Mouse (Mus musculus) c-Kit-positive CD71-positive TER-119-positive erythroid progenitor cells, embryonic 14.5 days (primary cell): Measurements from ENCODE around the gene Fam229b.

ENCODE experiments used
- DNase-seq: peaks from one replicate; pipeline ENCODE4 v3.0.0-alpha.2; 2013; ENCODE audit warnings: low spot score

Gene Fam229b

GRCm38 (mm10) chr10:39133462-39134310 lies at the start of gene Fam229b, which contains the start of gene Tube1:
TSS of gene Fam229b (minus strand) at chr10:39133914.
TSS of gene Tube1 (plus strand) at chr10:39133976.
- peak; percentile 86 for DNase-seq

DNA sequence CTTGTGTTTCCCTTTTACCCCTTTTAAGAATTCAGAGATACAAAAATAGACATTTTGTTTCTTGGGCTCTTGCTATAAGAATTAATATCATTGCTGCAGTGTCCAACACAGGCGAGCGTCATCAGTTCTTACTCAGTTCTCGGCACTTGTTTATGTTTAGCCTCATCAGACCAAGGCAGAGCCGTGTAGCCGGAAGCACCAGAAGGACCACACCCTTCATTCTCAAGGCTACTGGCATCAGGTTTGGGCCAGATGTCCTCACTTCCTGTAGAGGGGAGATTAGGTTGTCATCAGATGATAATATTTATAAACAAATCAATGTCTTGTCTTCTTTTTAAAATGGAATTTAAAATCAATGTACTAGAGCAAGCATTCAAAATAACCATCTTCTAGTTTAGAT lies 43.3 kb upstream of the Fam229b start:
- DNase-seq, result no peak

GRCm38 (mm10) chr10:39173077-39173476 lies 39.4 kb upstream of the Fam229b start:
- no peak for DNase-seq

- no peak for DNase-seq
Observed at GRCm38 (mm10) chr10:39172540-39172931, 38.8 kb upstream of the Fam229b start.

- DNase-seq, result peak; percentile 70
Observed at GRCm38 (mm10) chr10:39171603-39172539, 38.2 kb upstream of the Fam229b start.

- DNase-seq, result peak; percentile 80
Observed at GRCm38 (mm10) chr10:39171134-39171533, 37.4 kb upstream of the Fam229b start.

DNA sequence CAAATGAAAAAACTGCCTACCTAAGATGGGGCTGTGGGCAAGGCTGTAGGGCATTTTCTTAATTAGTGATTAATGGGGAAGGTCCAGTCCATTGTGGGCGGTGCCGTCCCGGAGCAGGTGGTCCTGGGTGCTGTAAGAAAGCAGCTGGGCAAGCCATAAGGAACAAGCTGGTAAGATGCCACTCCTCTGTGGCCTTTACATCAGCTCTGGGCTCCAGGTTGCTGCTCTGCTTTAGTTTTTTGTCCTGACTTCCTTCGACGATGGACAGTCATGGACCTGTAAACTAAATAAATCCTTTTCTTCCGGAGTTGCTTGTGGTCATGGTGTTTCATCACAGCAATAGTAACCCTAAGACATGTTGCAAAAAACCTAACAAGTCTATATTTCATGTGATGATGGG lies 37.0 kb upstream of the Fam229b start:
- DNase-seq, result no peak

DNA sequence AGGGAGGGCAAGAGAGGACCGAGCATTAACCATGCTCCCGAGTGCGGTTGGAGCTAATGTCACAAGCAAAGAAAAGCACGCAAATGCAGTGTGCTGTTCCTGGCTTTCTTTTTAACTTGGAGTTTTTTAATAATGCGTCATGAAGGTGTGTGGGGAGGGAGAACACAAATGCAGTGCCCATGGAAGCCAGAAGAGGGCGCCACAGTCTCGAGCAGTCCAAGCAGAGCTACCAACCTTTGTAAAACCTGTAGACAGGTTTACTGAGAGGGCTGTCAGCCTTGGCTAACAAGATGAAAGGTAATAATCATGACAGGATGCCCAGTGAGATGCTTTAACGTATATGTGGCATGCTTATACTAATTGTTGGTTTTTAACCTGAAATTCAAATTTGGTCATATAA lies 36.5 kb upstream of the Fam229b start:
- DNase-seq, result peak; percentile 53

DNA sequence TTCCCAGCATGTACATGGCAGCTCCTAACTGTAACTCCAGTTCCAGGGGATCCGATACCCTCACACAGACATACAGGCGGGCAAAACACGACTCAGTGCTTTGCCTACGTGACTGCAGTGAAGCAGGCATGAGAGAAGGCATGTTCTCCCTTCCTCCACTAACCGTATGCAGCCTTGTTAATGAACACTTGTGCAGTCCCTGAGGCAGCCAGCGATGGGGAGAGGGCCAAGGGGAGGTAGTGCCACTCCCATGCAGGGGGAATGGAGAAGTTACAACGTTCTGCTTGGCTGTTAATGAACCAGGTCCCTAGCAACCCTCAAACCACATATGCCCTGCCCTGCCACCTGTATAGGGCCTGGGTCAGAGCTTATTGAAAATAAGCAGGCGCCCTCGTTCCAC lies 35.9 kb upstream of the Fam229b start:
- no peak for DNase-seq

DNA sequence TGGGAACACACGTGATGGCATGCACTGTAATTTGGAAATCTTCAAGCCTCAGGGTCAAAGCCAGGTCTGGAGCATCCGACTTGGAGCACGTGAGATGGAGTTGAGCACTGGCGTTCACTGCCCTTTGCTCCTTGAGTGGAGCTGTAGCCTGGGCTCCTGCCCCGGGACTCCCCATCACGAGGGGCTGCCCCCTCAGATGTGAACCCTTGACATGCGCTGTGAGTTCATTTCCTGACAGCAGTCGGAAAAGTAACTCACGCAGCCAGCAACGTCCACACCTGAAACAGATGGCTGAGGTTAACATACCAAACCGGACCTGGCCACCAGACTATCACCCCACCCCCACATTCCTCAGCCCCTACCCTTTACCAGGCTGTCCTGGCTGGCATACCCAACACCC lies 33.9 kb upstream of the Fam229b start:
- DNase-seq, result no peak

GRCm38 (mm10) chr10:39165632-39166115 lies 32.0 kb upstream of the Fam229b start:
- no peak for DNase-seq

DNA sequence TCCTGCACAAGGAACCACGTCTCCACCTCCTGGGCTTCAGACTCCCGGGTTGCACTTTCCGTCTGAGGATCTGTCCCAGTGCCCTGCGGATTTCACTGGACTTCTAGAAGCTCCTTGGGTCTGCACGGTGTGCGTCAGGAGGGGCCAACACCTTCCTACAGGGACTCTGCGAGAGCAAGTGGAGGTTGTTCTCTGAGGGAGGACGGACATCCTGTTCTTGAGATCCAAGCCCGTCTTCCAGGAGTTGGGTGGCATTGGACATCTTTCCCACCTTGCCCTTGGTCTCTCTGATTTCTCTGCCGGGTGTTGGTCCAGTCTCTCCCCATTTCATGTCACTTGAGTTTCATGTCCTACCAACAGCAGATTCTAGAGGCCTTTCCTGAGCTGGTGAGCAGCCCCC lies 30.0 kb upstream of the Fam229b start, which contains the start of gene Ccn6:
Gene Ccn6 (minus strand): TSS at position 101 of the 400 bp plus-strand sequence.
- DNase-seq, result no peak

DNA sequence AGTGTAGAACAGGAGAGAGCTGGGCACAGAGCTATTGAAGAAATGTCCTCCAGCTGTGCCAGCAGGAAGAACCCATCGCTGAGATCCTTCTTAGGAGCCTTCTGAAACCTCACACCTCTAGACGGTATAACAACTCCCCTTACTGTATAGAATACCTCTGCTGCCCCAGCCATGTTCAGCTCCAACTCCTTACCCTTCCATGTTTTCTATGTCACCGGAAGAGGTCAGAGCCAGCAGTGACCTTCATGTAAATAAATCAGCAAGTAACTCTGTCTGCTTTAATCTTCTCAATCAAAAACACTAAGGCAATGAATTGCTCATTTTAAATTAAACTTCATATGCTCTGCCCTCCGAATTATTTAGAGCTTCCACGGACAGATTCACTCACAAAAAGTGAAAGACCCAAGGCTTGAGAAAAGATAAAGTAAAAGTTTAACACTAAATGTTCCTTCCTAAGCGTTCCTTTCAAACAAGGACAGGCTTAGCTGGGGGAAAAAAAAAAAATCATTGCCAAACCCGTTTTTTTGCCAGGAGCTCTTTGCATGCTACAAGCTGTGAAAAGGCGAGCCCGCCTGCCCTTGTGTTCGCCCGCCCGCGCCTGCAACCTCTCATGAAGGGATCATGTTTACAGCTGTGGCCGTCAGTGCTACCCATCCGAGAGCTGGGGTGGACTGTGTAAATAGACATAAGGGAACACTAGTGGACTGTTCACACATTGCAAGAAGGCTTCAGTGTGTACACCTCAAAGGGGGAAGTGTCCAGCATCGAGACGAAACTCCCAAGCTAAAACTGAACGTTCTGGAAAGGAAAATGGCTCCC lies 29.2 kb upstream of the Fam229b start:
- no peak for DNase-seq

GRCm38 (mm10) chr10:39161406-39161805 lies 27.7 kb upstream of the Fam229b start:
- no peak for DNase-seq

DNA sequence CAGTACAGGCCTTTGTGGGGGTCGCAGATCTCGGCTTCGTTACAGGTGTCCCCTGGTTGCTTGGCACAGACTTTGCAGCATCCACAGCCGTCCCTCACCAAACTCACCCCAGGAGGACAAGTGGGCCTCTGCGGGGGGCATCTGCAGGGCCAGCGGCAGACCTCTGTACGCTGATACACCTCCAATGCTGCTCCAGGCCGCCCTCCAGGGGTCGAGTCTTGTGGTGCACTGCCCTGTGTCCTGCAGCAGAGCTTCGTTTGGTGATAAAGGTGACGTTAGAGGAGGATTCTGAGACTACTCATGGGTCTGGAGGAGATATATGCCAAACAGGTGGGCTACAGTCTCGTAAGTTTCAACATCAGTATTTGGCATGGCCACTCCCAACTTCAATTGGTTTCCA lies 24.6 kb upstream of the Fam229b start:
- no peak for DNase-seq

GRCm38 (mm10) chr10:39157321-39157720 lies 23.6 kb upstream of the Fam229b start:
- DNase-seq, result no peak

- no peak for DNase-seq
Observed at GRCm38 (mm10) chr10:39156719-39157118, 23.0 kb upstream of the Fam229b start.

GRCm38 (mm10) chr10:39142216-39142615 lies 8.5 kb upstream of the Fam229b start:
- no peak for DNase-seq

DNA sequence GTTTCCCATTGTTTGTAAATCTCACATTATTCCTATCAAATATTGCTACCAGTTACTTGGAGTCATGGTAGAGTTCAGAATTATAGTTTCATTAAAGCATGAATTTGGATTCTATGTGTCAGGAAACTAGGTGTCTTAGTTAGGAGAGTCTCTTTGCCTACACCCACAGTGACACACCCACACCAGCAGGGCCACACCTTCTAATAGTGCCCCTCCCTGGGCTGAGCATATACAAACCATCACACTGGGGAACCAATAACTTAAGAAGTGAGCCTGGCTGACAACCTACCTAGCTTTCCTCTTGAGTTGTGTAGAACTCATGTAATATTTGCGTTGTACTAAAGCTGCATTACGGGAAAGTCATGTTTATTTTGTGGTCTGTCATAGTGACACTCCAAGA lies 7.7 kb upstream of the Fam229b start:
- DNase-seq, result peak; percentile 21

DNA sequence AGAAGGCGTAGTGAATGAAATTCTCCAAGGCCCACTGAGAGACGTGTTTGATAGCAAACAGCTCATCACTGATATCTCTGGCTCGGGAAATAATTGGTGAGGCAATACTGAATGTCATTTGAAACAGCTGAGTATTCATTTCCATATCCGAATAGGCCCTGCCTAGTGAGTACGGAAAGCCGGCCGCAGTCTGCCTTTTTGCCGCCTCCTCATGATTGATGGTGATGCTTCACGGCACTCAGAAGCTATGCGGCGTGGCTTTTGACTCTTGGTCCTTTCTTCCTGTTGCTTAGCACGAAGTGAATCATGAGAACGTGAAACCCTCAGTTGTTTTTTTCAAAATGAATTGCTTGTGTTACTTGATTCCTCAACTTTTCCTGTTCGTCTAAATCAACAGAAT lies 7.1 kb upstream of the Fam229b start:
- no peak for DNase-seq

DNA sequence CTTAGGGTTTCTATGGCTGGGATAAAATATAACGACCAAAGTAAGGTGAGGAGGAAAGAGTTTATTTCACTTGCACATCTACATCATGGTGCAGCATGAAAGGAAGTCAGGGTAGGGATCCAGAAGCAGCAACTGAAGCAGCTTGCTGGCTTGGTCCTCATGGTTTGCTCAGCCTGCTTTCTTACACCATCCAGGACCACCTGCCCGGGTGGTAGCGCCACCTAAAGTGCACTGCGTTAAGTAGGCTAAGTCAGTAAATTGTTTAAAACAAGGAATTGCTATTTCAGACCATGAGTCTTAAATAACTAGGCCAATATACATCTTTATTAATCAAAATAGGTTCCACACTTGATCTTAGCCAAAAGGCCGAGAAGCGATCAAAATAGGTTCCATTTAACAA lies 5.0 kb upstream of the Fam229b start:
- DNase-seq, result no peak

- no peak for DNase-seq
Observed at GRCm38 (mm10) chr10:39137766-39138165, 4.1 kb upstream of the Fam229b start.
